Mouse (Mus musculus): ENCODE measurements around the gene Mark1.

The Mark1 gene

GRCm38 (mm10) chr1:184999071-184999750, at the start of gene Mark1:
Gene Mark1 (minus strand): TSS chr1:184999570.
- DNase-seq = no peak

- DNase-seq = no peak
Observed at GRCm38 (mm10) chr1:185047516-185048247, 48.3 kb upstream of the Mark1 start.

DNA sequence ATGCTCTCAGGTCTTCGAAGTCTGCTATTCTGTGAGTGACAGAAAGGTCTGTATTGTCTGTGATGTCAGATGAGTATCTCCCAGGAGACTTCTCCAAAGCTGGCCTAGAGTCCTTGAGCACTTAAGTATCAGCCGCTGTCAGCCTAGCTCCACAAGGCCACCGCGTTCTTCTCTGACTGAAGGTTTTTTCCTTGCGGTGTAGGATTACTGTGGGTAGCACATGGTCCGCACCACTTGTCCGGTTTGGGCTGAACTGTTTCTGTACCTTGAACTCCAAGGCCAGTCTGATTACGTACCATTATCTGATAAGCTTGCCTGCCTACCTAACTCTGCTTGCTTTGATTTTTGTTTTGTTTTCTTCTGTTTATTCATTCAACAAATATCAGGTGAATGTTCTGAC, 47.1 kb upstream of the Mark1 start:
- no peak for DNase-seq

DNA sequence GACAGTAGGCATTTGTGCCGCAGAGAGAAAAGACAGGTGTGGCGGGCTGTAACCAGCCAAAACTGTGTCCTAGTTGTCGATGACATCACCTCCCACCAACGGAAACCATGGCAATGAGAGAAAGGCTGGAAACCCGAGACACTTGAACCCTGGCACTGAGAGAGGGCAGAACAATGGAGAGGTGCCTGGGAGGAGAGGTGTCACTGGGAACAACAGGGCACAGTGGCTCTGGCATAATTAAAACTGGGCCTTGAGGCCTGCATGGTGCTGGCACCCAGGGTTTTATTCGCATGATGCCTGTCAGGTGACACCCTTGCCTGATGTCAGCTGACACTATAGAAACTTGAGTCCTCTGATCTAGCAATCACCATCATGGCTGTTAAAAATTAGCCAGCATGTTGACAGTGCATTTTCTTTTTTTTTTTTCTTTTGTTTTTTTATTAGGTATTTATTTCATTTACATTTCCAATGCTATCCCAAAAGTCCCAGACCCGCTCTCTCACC, 38.9 kb upstream of the Mark1 start:
- no peak for DNase-seq

- no peak for DNase-seq
Observed at GRCm38 (mm10) chr1:185030565-185030964, 31.2 kb upstream of the Mark1 start.

DNA sequence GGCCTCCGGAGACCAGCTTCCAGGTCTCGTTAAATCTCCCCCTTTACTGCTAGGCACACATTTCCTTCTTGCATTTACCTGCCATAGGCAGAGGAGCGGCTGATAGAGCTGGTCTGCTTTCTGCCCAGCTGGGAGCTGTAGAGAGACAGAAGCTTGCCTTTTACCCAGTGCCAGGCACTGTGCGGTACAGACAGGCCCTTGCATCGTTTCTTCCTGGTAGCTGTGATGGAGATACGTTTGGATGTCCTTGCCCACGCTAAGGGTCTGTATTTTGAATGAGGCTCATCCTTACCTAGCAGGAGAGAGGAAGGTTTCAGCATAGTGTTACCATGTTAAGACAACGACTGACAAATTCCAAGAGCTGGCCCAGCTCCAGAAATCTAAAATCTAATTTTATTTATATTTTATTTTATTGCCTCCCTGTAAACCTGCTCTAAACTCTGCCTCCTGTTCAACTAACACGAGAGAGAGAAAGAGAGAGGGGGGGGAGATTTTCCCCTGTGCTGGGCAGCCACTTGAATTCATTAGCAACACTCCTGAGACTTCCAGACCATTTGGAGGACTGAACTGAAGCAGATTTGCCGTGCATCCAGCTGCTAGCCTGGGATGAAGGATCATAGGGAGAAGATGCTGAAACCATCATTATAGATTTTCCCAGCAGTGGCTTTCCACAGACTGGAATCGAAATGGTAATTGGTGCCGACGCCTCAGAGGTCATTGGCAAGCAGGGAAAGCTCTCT, 21.2 kb upstream of the Mark1 start:
- no peak for DNase-seq

GRCm38 (mm10) chr1:185012566-185012965, 13.2 kb upstream of the Mark1 start:
- DNase-seq = no peak

DNA sequence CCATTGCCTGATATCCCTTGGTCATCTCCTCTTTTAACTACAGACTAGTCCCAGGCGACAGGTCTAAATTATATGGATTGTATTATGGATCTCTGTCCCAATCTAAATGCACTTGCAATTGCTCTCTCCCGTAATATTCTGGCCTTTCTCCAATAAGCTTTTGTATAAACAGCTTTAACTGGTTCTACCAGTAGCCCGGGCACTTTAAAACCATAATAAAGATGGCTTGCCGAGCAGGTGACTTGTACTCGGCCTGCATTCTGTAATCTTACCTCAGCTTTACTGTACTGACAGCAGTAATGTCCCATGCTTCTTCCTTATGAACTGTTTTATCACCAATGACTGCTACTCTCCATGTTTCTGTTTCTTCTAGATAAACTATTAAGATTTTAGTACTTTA, 7.7 kb upstream of the Mark1 start:
- no peak for DNase-seq

DNA sequence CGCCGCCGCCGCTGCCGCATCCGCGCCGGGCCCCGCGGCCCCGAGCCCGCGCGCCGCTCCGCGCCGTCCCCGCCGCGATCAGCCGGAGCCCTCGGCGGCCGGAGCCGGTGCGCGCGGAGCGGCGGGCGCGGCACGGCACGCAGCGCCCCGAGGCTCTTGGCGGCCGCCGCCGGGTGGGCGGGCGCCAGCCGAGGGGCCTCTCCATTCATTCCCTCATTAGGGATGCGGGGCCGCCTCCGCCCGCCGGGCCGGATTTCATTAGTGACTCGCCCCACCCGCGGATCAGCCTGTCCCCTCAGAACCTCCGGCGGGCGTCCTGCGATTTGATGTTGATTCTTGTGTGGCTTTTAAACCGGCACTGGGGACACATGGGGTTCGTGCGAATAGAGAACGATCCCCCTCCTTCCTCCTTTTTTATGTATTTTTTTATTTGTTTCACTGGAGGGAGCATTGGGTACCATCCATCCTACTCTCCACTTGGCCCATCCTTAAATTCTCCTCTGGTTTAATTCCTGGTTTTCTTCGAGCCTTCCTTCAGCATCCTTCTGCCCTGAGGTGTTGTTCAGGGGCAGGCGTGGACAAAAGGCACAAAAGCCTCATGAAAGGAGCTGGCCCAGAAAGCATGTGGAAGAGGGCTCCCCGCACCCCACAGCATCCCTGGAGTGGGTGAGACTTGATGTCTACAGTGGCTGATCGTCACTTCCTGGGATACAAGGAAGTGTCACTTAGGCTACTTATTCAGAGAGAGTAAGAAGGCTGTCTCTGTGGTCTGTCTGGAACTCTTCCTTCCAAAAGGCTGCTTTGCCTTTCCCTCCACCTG, 620 bp upstream of the Mark1 start:
- DNase-seq = no peak

- DNase-seq = no peak
Observed at GRCm38 (mm10) chr1:184998631-184999030, 739 bp downstream of the Mark1 start.

DNA sequence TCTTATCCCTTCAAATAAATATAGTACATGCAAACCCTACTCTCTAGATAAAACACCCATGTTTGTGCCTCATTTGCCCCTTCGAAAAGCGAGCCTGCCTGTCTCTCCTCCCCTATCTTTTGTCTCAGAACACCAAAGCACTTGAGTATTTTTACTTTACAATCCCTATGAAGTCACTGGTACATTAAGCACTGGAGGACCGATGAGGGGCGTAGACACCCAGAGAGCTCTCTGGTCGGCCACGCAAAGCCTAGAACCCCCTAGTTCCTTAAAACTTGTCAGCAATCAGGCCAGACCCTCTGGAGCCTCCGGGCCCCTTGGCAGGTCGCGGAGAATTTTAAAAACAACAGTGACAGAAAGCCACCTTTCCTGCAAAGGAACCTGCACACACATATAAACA, 1.2 kb downstream of the Mark1 start:
- no peak for DNase-seq

GRCm38 (mm10) chr1:184997466-184997865, 1.9 kb downstream of the Mark1 start:
- no peak for DNase-seq

DNA sequence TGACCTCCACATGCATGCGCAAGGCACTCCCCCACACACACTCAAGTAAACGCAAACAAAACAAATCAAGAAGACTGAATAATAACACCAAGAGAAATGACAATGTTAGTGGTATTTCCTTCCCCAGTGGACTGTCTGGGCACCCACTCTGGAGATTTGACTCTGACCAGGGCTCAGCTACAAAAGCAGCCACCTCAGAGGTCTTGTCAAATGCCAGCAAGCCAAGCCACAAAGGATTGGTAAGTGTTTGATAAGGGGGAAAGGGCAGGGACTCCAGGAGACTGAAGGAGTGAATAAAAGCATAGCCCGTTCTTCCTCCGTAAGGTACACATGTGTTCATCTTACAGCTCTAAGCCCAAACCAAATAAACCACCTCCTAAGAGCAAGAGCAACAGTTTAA, 4.0 kb downstream of the Mark1 start:
- no peak for DNase-seq

- no peak for DNase-seq
Observed at GRCm38 (mm10) chr1:184991191-184991590, 8.2 kb downstream of the Mark1 start.

DNA sequence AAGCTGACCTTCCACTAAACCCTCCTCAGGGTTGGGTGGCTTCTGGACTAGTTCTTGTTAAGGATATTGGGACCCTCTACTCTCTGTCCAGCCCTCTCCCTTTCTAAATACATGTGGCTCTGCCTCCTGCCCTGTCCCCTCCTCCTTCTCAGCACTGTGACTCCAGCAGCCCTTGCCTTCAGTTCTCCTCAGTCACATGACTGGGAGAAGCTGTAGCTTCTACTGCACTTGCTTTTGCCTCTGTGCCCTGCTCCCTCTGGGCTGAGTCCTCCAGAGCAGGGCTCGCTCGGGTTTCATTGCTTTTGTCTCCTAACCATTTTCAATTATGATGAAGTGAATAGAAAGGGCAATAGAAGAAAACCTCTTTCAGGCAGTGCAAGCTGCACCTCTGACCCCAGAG, 12.6 kb downstream of the Mark1 start:
- no peak for DNase-seq

DNA sequence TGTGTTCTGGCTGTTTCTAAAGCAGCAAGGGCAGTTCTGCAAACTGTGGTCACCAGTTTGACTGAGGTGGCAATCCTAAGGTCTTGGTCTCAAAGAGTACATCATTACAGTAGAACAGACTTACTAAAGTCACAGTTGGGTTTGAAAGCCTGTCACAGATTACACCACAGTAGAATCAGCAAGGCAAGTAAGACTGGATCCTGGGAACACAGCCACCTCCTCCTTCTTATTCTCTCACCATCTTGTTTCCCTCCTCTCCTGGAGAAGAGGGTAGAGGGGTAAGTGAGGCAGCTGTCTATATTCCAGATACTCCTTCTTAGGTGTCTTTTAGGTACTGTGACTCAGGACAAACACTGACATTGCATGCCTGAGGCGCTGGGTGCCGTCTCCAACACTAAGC, 14.6 kb downstream of the Mark1 start:
- no peak for DNase-seq

DNA sequence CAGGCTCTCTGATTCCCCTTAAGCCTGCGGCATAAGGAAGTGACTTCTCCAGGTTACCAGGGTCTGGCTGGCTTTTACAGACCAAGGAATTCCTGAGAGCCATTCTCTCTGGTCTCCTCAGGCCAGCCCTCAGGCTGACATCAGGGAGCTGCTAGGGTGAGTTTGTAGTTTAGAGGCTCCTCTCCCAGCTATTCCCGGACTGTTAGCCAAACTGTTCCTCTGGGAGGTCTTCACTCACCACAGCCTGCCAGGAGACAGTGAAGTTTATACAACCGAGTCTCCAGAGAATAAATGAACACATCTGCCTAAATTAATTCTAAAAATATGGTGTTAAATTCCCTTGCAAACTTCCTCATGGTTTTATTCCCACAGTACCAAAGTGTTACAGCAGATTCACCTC, 15.6 kb downstream of the Mark1 start:
- DNase-seq = no peak

GRCm38 (mm10) chr1:184972214-184972776, 27.1 kb downstream of the Mark1 start:
- no peak for DNase-seq

GRCm38 (mm10) chr1:184969374-184969773, 30.0 kb downstream of the Mark1 start:
- DNase-seq = no peak

GRCm38 (mm10) chr1:184965682-184966360, 33.5 kb downstream of the Mark1 start:
- peak in 1 of 2 experiments; percentile 26 for DNase-seq

DNA sequence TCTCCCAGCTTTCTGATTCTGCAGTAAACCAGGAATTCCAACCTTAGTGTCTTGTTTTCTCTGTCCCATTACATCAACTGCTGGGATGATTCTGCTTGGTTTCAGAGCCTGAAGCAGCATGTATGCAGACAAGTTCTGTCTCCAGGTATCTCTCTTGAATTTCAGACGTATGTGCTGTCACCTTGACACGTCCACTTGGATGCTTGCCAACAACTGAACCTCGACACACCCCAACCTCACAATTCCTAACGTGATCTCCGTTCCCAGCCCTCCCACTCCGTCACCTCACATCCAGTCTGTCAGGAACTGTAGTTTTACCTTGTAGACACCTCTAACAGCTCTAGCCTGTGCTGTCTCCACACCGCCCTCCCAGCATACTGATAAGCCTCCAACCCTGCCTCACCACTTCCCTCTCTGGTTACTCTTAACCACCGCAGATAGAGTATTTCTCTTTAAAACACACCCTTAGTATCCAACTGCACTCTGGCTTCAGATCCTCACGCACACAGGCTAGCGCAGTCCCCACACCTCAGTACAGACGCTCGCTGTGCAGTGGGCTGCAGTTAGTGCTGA, 36.2 kb downstream of the Mark1 start:
- no peak for DNase-seq

Measured in spleen, adult 18-20 months (tissue).